Mouse (Mus musculus): ENCODE data around the gene Rubcnl. TPM values are rescaled to one million over a fixed set of nuclear protein-coding genes. Genes with fewer than 3 reads are reported as not detected.

Rubcnl gene
- polyA plus RNA-seq, 1 experiment from 2014 or later: 0.54 TPM

Other genes starting within 250 kb of the Rubcnl start
- gene Lrch1, start 68.2 kb upstream of the Rubcnl start, polyA plus RNA-seq (2015; fragmentation: Nextera tagmentation; extraction: Ambion mirVana): 12.4 and 13.9 TPM in 2 replicates
- gene Lrrc63, start 114.9 kb downstream of the Rubcnl start, polyA plus RNA-seq (2015; fragmentation: Nextera tagmentation; extraction: Ambion mirVana): 0.05 TPM in 1 of 2 replicates, not detected in the other
- 49.1 and 58.0 TPM in 2 replicates for gene Lcp1, start 115.1 kb downstream of the Rubcnl start, polyA plus RNA-seq (2015; fragmentation: Nextera tagmentation; extraction: Ambion mirVana)
- gene Cpb2, start 226.3 kb downstream of the Rubcnl start, polyA plus RNA-seq (2015; fragmentation: Nextera tagmentation; extraction: Ambion mirVana): 5.0 and 10.3 TPM in 2 replicates

Measured in stomach, embryonic 15.5 days (tissue).